Mouse (Mus musculus) megakaryocyte, embryonic 14.5 days (primary cell): ENCODE results near the gene Adcyap1r1.

Source experiments
- FLI1 ChIP-seq: IDR thresholded peaks from 2 replicates; pipeline ENCODE4 v1.6.1; 2012; ENCODE audit warnings: low read length, inconsistent platforms, mixed read lengths
- GATA1 ChIP-seq: IDR thresholded peaks from 3 replicates; pipeline ENCODE4 v1.6.1; 2012; ENCODE audit warnings: mixed read lengths, low read length, inconsistent platforms, borderline replicate concordance

DNA sequence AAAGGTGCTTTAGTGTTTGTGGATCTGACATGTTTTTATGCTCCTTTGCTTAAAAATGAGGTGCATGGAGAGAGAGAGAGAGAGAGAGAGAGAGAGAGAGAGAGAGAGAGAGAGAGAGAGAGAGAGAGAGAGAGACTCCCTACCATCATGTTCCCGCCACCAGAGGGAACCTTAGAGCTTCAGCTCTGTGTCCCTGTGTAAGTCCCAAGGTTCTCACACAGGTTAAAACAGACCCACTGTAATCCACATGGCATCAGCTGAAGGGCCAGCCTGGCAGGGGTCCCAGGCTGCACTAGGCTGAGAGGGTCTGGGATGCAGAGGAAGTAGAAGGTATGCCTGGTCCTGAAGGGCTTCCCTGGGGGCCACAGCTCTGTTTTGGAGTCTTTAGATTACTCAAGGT is 6.4 kb downstream of the Adcyap1r1 start:
- TF ChIP-seq GATA1 (no peak), FLI1 (no peak)
